Mouse (Mus musculus): ENCODE measurements at regions not wholly inside any gene's neighbourhood (a gene's known extent, or its start where the extent isn't known, plus 50 kb on each side); places are given as distances from the start of the nearest gene placed in this dataset.

- Histone ChIP-seq H3K27me3 (no peaks in the 10 kb centered on the region), H3K4me2 (replicated peaks) (no peak overlapping the region), H3K9me3 (no peaks in the 10 kb centered on the region), H3K4me3 (no peak overlapping the region), H3K9ac (replicated peaks) (no peak overlapping the region), H3K4me1 (no peaks in the 10 kb centered on the region), H3K36me3 (no peaks in the 10 kb centered on the region), H3K27ac (replicated peaks) (no peak overlapping the region)
- ATAC-seq (ENCODE audit: low FRiP score, low read depth) = no peak
- 80% methylated on average over 6 of the region's 6 CpGs for whole genome bisulfite sequencing
Measured at GRCm38 (mm10) chrX:85329474-85330225, 80.2 kb downstream of the Fthl17a start.

- ATAC-seq (ENCODE audit: low FRiP score, low read depth) = peak; percentile 52; the same call in 1 of the 2 replicates
- Histone ChIP-seq H3K27me3 (no peaks in the 10 kb centered on the region), H3K4me2 (replicated peaks) (no peak overlapping the region), H3K9ac (replicated peaks) (no peak overlapping the region), H3K36me3 (no peaks in the 10 kb centered on the region), H3K9me3 (no peaks in the 10 kb centered on the region), H3K4me3 (no peak overlapping the region), H3K27ac (replicated peaks) (no peak overlapping the region), H3K4me1 (no peaks in the 10 kb centered on the region)
- WGBS = 65% methylated on average over 3 of the region's 3 CpGs
Measured at GRCm38 (mm10) chrX:85343517-85343916, 94.0 kb downstream of the Fthl17a start.

GRCm38 (mm10) chrX:85375296-85375695, 125.8 kb downstream of the Fthl17a start:
- Histone ChIP-seq H3K4me3 (no peak overlapping the region), H3K9me3 (no peaks in the 10 kb centered on the region), H3K27ac (replicated peaks) (no peak overlapping the region), H3K4me2 (replicated peaks) (no peak overlapping the region), H3K4me1 (no peaks in the 10 kb centered on the region), H3K36me3 (no peaks in the 10 kb centered on the region), H3K9ac (replicated peaks) (no peak overlapping the region), H3K27me3 (no peaks in the 10 kb centered on the region)
- 64% methylated on average over 3 of the region's 3 CpGs for WGBS
- ATAC-seq (ENCODE audit: low FRiP score, low read depth) = no peak

GRCm38 (mm10) chrX:85384452-85384851, 135.0 kb downstream of the Fthl17a start:
- 83% methylated on average over 2 of the region's 2 CpGs for WGBS

More at GRCm38 (mm10) chrX:85384452-85384851, 135.0 kb downstream of the Fthl17a start:
- no peaks in the 10 kb centered on the region for H3K4me1 ChIP-seq
- no peak overlapping the region for H3K27ac ChIP-seq (replicated peaks)
- no peaks in the 10 kb centered on the region for H3K36me3 ChIP-seq
- H3K4me2 ChIP-seq (replicated peaks) = no peak overlapping the region
- no peaks in the 10 kb centered on the region for H3K9me3 ChIP-seq
- no peak for ATAC-seq (ENCODE audit: low FRiP score, low read depth)
- H3K27me3 ChIP-seq = no peaks in the 10 kb centered on the region
- H3K9ac ChIP-seq (replicated peaks) = no peak overlapping the region
- no peak overlapping the region for H3K4me3 ChIP-seq

Measured in midbrain, embryonic 12.5 days (tissue).